Mouse (Mus musculus) MEL (cell line): ENCODE results near the gene Degs1. TPM values are rescaled to one million over a fixed set of nuclear protein-coding genes. Genes with fewer than 3 reads are reported as not detected.

Source experiments
- DNase-seq: peaks from one replicate; pipeline ENCODE4 v3.0.0; 2011; ENCODE audit warnings: low read depth, low spot score
- H3K27ac ChIP-seq: 2 replicates; pipeline ENCODE4 v1.5.1; 2012; ENCODE audit warnings: low read depth, mild to moderate bottlenecking, control low read depth, low read length, moderate library complexity; ENCODE audit not compliant: control insufficient read depth
- H3K27me3 ChIP-seq, 2 experiments: fragments of 150-350 bp in 1 of 2; sonication (generic) in 1 of 2; 2 replicates each; pipeline ENCODE4 v1.6.1; 2012; ENCODE audit warnings: low read length in 2 of 2, mild to moderate bottlenecking in 2 of 2, improper control_type of control experiment in 1 of 2, moderate library complexity in 1 of 2; ENCODE audit not compliant: insufficient read depth in 2 of 2, control insufficient read depth in 1 of 2
- H3K36me3 ChIP-seq, 2 experiments: 2 replicates each; pipeline ENCODE4 v1.6.1; 2012 to 2014; ENCODE audit warnings: low read length in 2 of 2, improper control_type of control experiment in 1 of 2, inconsistent platforms in 1 of 2, mild to moderate bottlenecking in 1 of 2; ENCODE audit not compliant: insufficient read depth in 2 of 2, control insufficient read depth in 1 of 2
- H3K4me1 ChIP-seq, 2 experiments: fragments of 150-350 bp in 1 of 2; sonication (generic) in 1 of 2; 2 replicates each; pipeline ENCODE4 v1.6.1; 2012; ENCODE audit warnings: low read length in 2 of 2, improper control_type of control experiment in 1 of 2, mild to moderate bottlenecking in 1 of 2; ENCODE audit not compliant: insufficient read depth in 2 of 2, control insufficient read depth in 1 of 2
- H3K4me3 ChIP-seq, 2 experiments: fragments of 150-350 bp in 1 of 2; sonication (generic) in 1 of 2; 2 replicates each; pipeline ENCODE4 v1.5.1; 2012; ENCODE audit warnings: low read depth in 2 of 2, low read length in 2 of 2, mild to moderate bottlenecking in 2 of 2, moderate library complexity in 2 of 2, control low read depth in 1 of 2, improper control_type of control experiment in 1 of 2; ENCODE audit not compliant: control insufficient read depth in 1 of 2, insufficient read depth in 1 of 2
- H3K79me2 ChIP-seq: 2 replicates; pipeline ENCODE4 v1.6.1; 2012; ENCODE audit warnings: mild to moderate bottlenecking, low read length, moderate library complexity; ENCODE audit not compliant: control insufficient read depth, poor library complexity, insufficient read depth
- H3K9ac ChIP-seq: 2 replicates; pipeline ENCODE4 v1.6.1; 2012; ENCODE audit warnings: low read depth, mild to moderate bottlenecking, control low read depth, low read length, moderate library complexity; ENCODE audit not compliant: control insufficient read depth, poor library complexity, severe bottlenecking
- H3K9me3 ChIP-seq: fragments of 150-350 bp; sonication (generic); replicated peaks from 2 replicates; pipeline ENCODE4 v1.6.1; 2012; ENCODE audit warnings: mild to moderate bottlenecking, low read length, improper control_type of control experiment, moderate library complexity; ENCODE audit not compliant: insufficient read depth
- MAFK ChIP-seq: IDR thresholded peaks from 2 replicates; pipeline ENCODE4 v1.6.1; 2011; ENCODE audit warnings: low read depth, mild to moderate bottlenecking, low read length, improper control_type of control experiment, borderline replicate concordance
- POLR2AphosphoS2 ChIP-seq: IDR thresholded peaks from 2 replicates; pipeline ENCODE4 v1.6.1; 2011; ENCODE audit warnings: low read length, improper control_type of control experiment
- TCF12 ChIP-seq: IDR thresholded peaks from 2 replicates; pipeline ENCODE4 v1.6.1; 2014; ENCODE audit warnings: low read depth, mild to moderate bottlenecking, inconsistent platforms, low read length, improper control_type of control experiment, moderate library complexity
- UBTF ChIP-seq: IDR thresholded peaks from 2 replicates; pipeline ENCODE4 v1.6.1; 2012; ENCODE audit warnings: low read depth, mild to moderate bottlenecking, inconsistent platforms, low read length, improper control_type of control experiment, moderate library complexity, borderline replicate concordance; ENCODE audit not compliant: insufficient read depth
- ZC3H11A ChIP-seq: IDR thresholded peaks from 2 replicates; pipeline ENCODE4 v1.6.1; 2012; ENCODE audit warnings: low read depth, mild to moderate bottlenecking, inconsistent platforms, low read length, improper control_type of control experiment
- polyA plus RNA-seq, 2 experiments: library from polyadenylated mRNA; stranded (reverse) in 1 of 2; unstranded in 1 of 2; fragments of >175 nt in 1 of 2; fragments of >200 nt in 1 of 2; gene quantifications; 2 replicates each; pipeline versions ENCODE4 v1.2.1 to v1.2.4; 2012; ENCODE audit warnings: low replicate concordance in 2 of 2, low read depth in 1 of 2; ENCODE audit not compliant: insufficient read length in 2 of 2, insufficient read depth in 1 of 2, missing spikeins in 1 of 2
- total RNA-seq: library from RNA; depleted of rRNA; stranded (reverse); fragments of 300-350 nt; gene quantifications from 2 replicates; pipeline ENCODE4 v1.2.3, GENCODE M21; 2012; rRNA removed

The Degs1 gene
- total and polyA plus RNA-seq, 3 experiments, result 46.3 to 54.3 TPM; not detected in 1

GRCm38 (mm10) chr1:182226261-182226660, 56.3 kb downstream of the Degs1 start:
- no peak for TF ChIP-seq POLR2AphosphoS2
- TF ChIP-seq MAFK, result no peak
- no peak for TF ChIP-seq UBTF
- no peak for TF ChIP-seq TCF12
- TF ChIP-seq ZC3H11A, result no peak
- Histone ChIP-seq H3K9me3 (no peaks in the 10 kb centered on the region), H3K4me1 (peaks cover 0 to 2% of the 10 kb centered on the region in 2 experiments; a peak in 2 of 4 replicates), H3K79me2 (no peaks in the 10 kb centered on the region), H3K27me3 (no peaks in the 10 kb centered on the region; a peak in 3 of 4 replicates), H3K4me3 (no peak overlapping the region), H3K9ac (no peak overlapping the region), H3K27ac (no peak overlapping the region), H3K36me3 (peaks cover 0 to 6% of the 10 kb centered on the region in 2 experiments; a peak in 2 of 4 replicates)
- DNase-seq, result no peak

Other genes starting within 250 kb of the Degs1 start
- gene Srp9, start 158.1 kb downstream of the Degs1 start, total RNA-seq, result 61.3 and 61.8 TPM in 2 replicates
- 10 to 100 TPM in 1 of 2 experiments, not detected in 1; 49.7 TPM for gene Srp9, start 158.1 kb downstream of the Degs1 start, polyA plus RNA-seq
- not detected in 2 replicates for gene Vmn1r1, start 118.3 kb downstream of the Degs1 start, total RNA-seq
- gene Vmn1r1, start 118.3 kb downstream of the Degs1 start, polyA plus RNA-seq, result under 1 TPM in 1 of 2 experiments, not detected in 1; 0.07 TPM
- 13.3 and 16.3 TPM in 2 replicates for gene Fbxo28, start 58.8 kb upstream of the Degs1 start, total RNA-seq
- gene Fbxo28, start 58.8 kb upstream of the Degs1 start, polyA plus RNA-seq, result 10 to 100 TPM; 17.2 to 72.5 TPM
- gene Trp53bp2, start 126.4 kb upstream of the Degs1 start, total RNA-seq, result 2.6 and 3.2 TPM in 2 replicates
- 10 to 100 TPM in 1 of 2 experiments, not detected in 1; 15.1 TPM for gene Trp53bp2, start 126.4 kb upstream of the Degs1 start, polyA plus RNA-seq
- 10.6 and 13.6 TPM in 2 replicates for gene Capn2, start 234.8 kb upstream of the Degs1 start, total RNA-seq
- 10 to 100 TPM in 1 of 2 experiments, not detected in 1; 19.3 TPM for gene Capn2, start 234.8 kb upstream of the Degs1 start, polyA plus RNA-seq